Mouse (Mus musculus) embryonic fibroblast, embryonic 13.5 days (primary cell): ENCODE data around the gene Pdpr.

ENCODE experiments used
- CTCF ChIP-seq: IDR thresholded peaks from 2 replicates; pipeline ENCODE4 v1.5.1; 2011; ENCODE audit warnings: mild to moderate bottlenecking, control low read depth, low read length, moderate library complexity, borderline replicate concordance; ENCODE audit not compliant: insufficient read depth
- POLR2A ChIP-seq: IDR thresholded peaks from 2 replicates; pipeline ENCODE4 v1.6.1; 2011; ENCODE audit warnings: low read depth, mild to moderate bottlenecking, control low read depth, low read length, moderate library complexity

DNA sequence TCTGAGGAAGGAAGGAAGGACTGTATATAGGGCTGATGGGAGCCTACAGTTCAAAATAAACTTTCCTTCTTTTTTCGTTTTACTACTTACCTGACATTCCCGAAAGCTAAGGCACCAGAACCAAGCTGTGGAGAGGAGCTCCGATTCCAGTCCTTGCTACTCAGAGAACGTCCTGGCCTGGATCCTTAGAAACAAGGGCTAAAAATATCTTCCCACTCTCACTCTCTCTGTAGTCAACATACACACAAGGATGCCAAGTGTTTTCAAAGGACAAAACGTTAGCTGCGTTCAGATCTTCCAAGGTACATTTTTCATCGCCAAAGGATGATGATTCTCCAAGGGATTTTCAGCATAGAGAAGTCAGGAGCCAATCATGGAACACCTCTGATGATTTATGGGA, 2.7 kb upstream of the Pdpr start:
- no peak for TF ChIP-seq CTCF
- TF ChIP-seq POLR2A = no peak
